Mouse (Mus musculus) ovary, postnatal 10 days (tissue): Measurements from ENCODE around the gene Cherp.

ENCODE experiments used
- DNase-seq: peaks from one replicate; pipeline ENCODE4 v3.0.0; 2022; ENCODE audit warnings: low spot score

The Cherp gene

DNA sequence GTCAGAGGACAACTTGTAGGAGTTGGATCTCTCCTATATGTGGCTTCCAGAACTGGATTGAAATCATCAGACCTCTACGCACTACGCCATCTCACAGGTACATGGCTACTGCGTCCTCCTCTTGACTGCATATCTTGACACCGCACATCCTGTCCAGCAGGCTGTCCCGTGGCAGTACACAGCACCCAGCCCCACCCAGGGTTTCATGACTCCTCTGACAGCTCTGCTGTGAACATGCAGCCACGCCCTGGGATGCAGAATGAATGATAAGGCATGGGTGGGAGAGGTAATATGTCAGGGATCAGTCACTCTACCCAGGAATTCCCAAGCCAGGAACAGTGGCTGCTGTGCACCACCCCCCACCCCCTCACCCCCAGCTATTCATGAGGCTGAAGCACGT lies 61.2 kb downstream of the Cherp start:
- no peak for DNase-seq
